Comparison of ENCODE assay signal across 13 mouse cellular contexts in genomic region chr8:105343791-105344574, GRCm38 (mm10). TPM values are rescaled to one million over a fixed set of nuclear protein-coding genes. Genes with fewer than 3 reads are reported as not detected.
DNase-seq lines count a peak whose midpoint lies in the region; ATAC-seq and TF ChIP-seq lines count a peak whose summit lies in the region.
"Had no signal": no experiment of that assay in that cellular context is flagged by ENCODE, and none has a peak within 500 bp of the region (broad histone marks: within the 10 kb centered on the region; RNA-seq: fewer than 3 reads in every experiment).

No protein-coding gene starts in this region.

- peak overlapping the region; percentile 31; the same call in 1 of the 2 replicates for H3K27ac ChIP-seq in heart, embryonic 15.5 days
- H3K27ac ChIP-seq in spleen, adult 2 months (ENCODE audit: insufficient read depth, low read length) = peak overlapping the region; percentile 23; the same call in 1 of the 2 replicates
- peak overlapping the region; percentile 97 for H3K27ac ChIP-seq in lung, embryonic 15.5 days
- H3K27ac ChIP-seq in stomach, embryonic 16.5 days (ENCODE audit: low read length) = peak overlapping the region; percentile 85
- H3K27ac ChIP-seq: hindbrain, embryonic 14.5 days; layer of hippocampus, adult 2 months had no signal

- no peak for TF ChIP-seq POLR2A in spleen, adult 2 months (IDR thresholded peaks at IDR 0.05; ENCODE audit: low read depth, low read length)

- no peaks in the 10 kb centered on the region for H3K36me3 ChIP-seq in heart, embryonic 15.5 days
- no peaks in the 10 kb centered on the region for H3K36me3 ChIP-seq in spleen, adult 2 months (ENCODE audit: control insufficient read depth, insufficient read depth, low read length)
- H3K36me3 ChIP-seq in lung, embryonic 15.5 days = peaks cover 9% of the 10 kb centered on the region; the same call in 1 of the 2 replicates
- H3K36me3 ChIP-seq in stomach, embryonic 16.5 days (ENCODE audit: control insufficient read depth, insufficient read depth, low read length) = no peaks in the 10 kb centered on the region

- H3K9ac ChIP-seq in heart, embryonic 15.5 days = peak overlapping the region; percentile 17; the same call in 1 of the 2 replicates
- H3K9ac ChIP-seq in lung, embryonic 15.5 days = peak overlapping the region; percentile 72
- peak overlapping the region; percentile 31; the same call in 1 of the 2 replicates for H3K9ac ChIP-seq in stomach, embryonic 16.5 days (ENCODE audit: low read length)
- H3K9ac ChIP-seq: hindbrain, embryonic 14.5 days had no signal

- H3K9me3 ChIP-seq in heart, embryonic 15.5 days (replicated peaks) = no peaks in the 10 kb centered on the region
- H3K9me3 ChIP-seq in lung, embryonic 15.5 days = no peaks in the 10 kb centered on the region
- no peaks in the 10 kb centered on the region for H3K9me3 ChIP-seq in stomach, embryonic 16.5 days (replicated peaks; ENCODE audit: control insufficient read depth, low read length)

- 50% methylated on average over 8 of the region's 8 CpGs for WGBS in heart, embryonic 15.5 days
- WGBS in spleen, adult 2 months = 72% methylated on average over 8 of the region's 8 CpGs
- 25% methylated on average over 8 of the region's 8 CpGs for WGBS in lung, embryonic 15.5 days
- WGBS in stomach, embryonic 16.5 days = 46% methylated on average over 8 of the region's 8 CpGs

- no peaks in the 10 kb centered on the region for H3K27me3 ChIP-seq in heart, embryonic 15.5 days
- peaks cover 4% of the 10 kb centered on the region for H3K27me3 ChIP-seq in spleen, adult 2 months (ENCODE audit: control insufficient read depth, insufficient read depth, low read length)
- no peaks in the 10 kb centered on the region for H3K27me3 ChIP-seq in lung, embryonic 15.5 days
- no peaks in the 10 kb centered on the region for H3K27me3 ChIP-seq in stomach, embryonic 16.5 days (ENCODE audit: control insufficient read depth, insufficient read depth, low read length)

- TF ChIP-seq CTCF in spleen, adult 2 months (IDR thresholded peaks at IDR 0.05; ENCODE audit: extremely low read depth, insufficient read depth, insufficient read length, insufficient replicate concordance) = no peak

- peak overlapping the region; percentile 97; the same call in 1 of the 2 replicates for H3K4me2 ChIP-seq in heart, embryonic 15.5 days
- peak overlapping the region; percentile 98 for H3K4me2 ChIP-seq in lung, embryonic 15.5 days
- peak overlapping the region; percentile 19; the same call in 1 of the 2 replicates for H3K4me2 ChIP-seq in stomach, embryonic 16.5 days (ENCODE audit: low read depth, low read length)
- H3K4me2 ChIP-seq: hindbrain, embryonic 14.5 days had no signal

- DNase-seq in heart, adult 9 months (ENCODE audit: low spot score in 2 of 2) = no peak
- DNase-seq in spleen, adult 2 months (ENCODE audit: low read depth in 1 of 2, low spot score in 2 of 2) = no peak
- no peak for DNase-seq in spleen, postnatal 14 days (ENCODE audit: low spot score in 2 of 2)
- DNase-seq in kidney, postnatal 25 days = no peak
- no peak for DNase-seq in c-Kit-positive CD71-positive TER-119-positive erythroid progenitor cells, embryonic 14.5 days (ENCODE audit: low spot score)
- DNase-seq: cerebellum, adult 9-10 months; thymus, postnatal 14 days had no signal

- H3K4me3 ChIP-seq in heart, embryonic 15.5 days = no peak overlapping the region
- H3K4me3 ChIP-seq in spleen, adult 2 months (ENCODE audit: extremely low read depth, insufficient read depth, insufficient read length) = no peak overlapping the region
- peak overlapping the region; percentile 64 for H3K4me3 ChIP-seq in lung, embryonic 15.5 days
- H3K4me3 ChIP-seq in stomach, embryonic 16.5 days (replicated peaks; ENCODE audit: low read length) = no peak overlapping the region
- H3K4me3 ChIP-seq: erythroblast, embryonic 14.5 days; layer of hippocampus, adult 2 months had no signal

- no peak for ATAC-seq in heart, embryonic 15.5 days (replicated peaks; ENCODE audit: insufficient number of reproducible peaks, insufficient read depth, low FRiP score, low read depth)
- no peak for ATAC-seq in lung, embryonic 15.5 days (ENCODE audit: borderline replicate concordance, extremely low read depth, low FRiP score, low TSS enrichment)
- no peak for ATAC-seq in stomach, embryonic 16.5 days (ENCODE audit: insufficient read depth, low FRiP score)

- peaks cover 73% of the 10 kb centered on the region for H3K4me1 ChIP-seq in heart, embryonic 15.5 days (replicated peaks)
- peaks cover 9% of the 10 kb centered on the region for H3K4me1 ChIP-seq in spleen, adult 2 months (ENCODE audit: control insufficient read depth, insufficient read depth, insufficient read length)
- H3K4me1 ChIP-seq in lung, embryonic 15.5 days = peaks cover 78% of the 10 kb centered on the region
- H3K4me1 ChIP-seq in stomach, embryonic 16.5 days (ENCODE audit: control insufficient read depth, insufficient read depth, low read length) = peaks cover 69% of the 10 kb centered on the region

RNA-seq across cellular contexts. Expression of gene Fhod1, which starts 3.8 kb away (rescaled TPM):
- 1.4 and 2.3 TPM in 2 replicates for polyA plus RNA-seq in heart, embryonic 15.5 days (2015; fragmentation: Nextera tagmentation; extraction: Ambion mirVana)
- 52.0 and 58.1 TPM in 2 replicates for polyA plus RNA-seq in spleen, adult 2 months (2012; rRNA removed)
- polyA plus RNA-seq in lung, embryonic 15.5 days (2015; fragmentation: Nextera tagmentation; extraction: Ambion mirVana) = 10.6 and 11.9 TPM in 2 replicates
- 2.2 and 2.5 TPM in 2 replicates for polyA plus RNA-seq in stomach, embryonic 16.5 days (2015; fragmentation: Nextera tagmentation; extraction: Ambion mirVana)

RNA-seq across cellular contexts. Expression of gene Slc9a5, which starts 4.7 kb away (rescaled TPM):
- 0.94 and 2.0 TPM in 2 replicates for polyA plus RNA-seq in heart, embryonic 15.5 days (2015; fragmentation: Nextera tagmentation; extraction: Ambion mirVana)
- polyA plus RNA-seq in spleen, adult 2 months (2012; rRNA removed) = 3.0 and 4.2 TPM in 2 replicates
- 6.4 and 7.2 TPM in 2 replicates for polyA plus RNA-seq in lung, embryonic 15.5 days (2015; fragmentation: Nextera tagmentation; extraction: Ambion mirVana)
- 1.5 and 1.7 TPM in 2 replicates for polyA plus RNA-seq in stomach, embryonic 16.5 days (2015; fragmentation: Nextera tagmentation; extraction: Ambion mirVana)
- polyA plus RNA-seq: erythroblast, embryonic 14.5 days had no signal

RNA-seq across cellular contexts. Expression of gene Tmem208, which starts 17.8 kb away (rescaled TPM):
- polyA plus RNA-seq in heart, embryonic 15.5 days (2015; fragmentation: Nextera tagmentation; extraction: Ambion mirVana) = 73.0 and 89.2 TPM in 2 replicates
- polyA plus RNA-seq in spleen, adult 2 months (2012; rRNA removed) = 67.8 and 82.2 TPM in 2 replicates
- polyA plus RNA-seq in lung, embryonic 15.5 days (2015; fragmentation: Nextera tagmentation; extraction: Ambion mirVana) = 110 and 116 TPM in 2 replicates
- polyA plus RNA-seq in stomach, embryonic 16.5 days (2015; fragmentation: Nextera tagmentation; extraction: Ambion mirVana) = 124 and 131 TPM in 2 replicates

RNA-seq across cellular contexts. Expression of gene Lrrc29, which starts 17.9 kb away (rescaled TPM):
- polyA plus RNA-seq in heart, embryonic 15.5 days (2015; fragmentation: Nextera tagmentation; extraction: Ambion mirVana) = 0.62 and 1.0 TPM in 2 replicates
- 9.2 and 11.0 TPM in 2 replicates for polyA plus RNA-seq in spleen, adult 2 months (2012; rRNA removed)
- polyA plus RNA-seq in lung, embryonic 15.5 days (2015; fragmentation: Nextera tagmentation; extraction: Ambion mirVana) = 1.6 and 2.8 TPM in 2 replicates
- 2.1 and 2.4 TPM in 2 replicates for polyA plus RNA-seq in stomach, embryonic 16.5 days (2015; fragmentation: Nextera tagmentation; extraction: Ambion mirVana)

RNA-seq across cellular contexts. Expression of gene Plekhg4, which starts 29.1 kb away (rescaled TPM):
- polyA plus RNA-seq in heart, embryonic 15.5 days (2015; fragmentation: Nextera tagmentation; extraction: Ambion mirVana) = 0.14 and 0.19 TPM in 2 replicates
- polyA plus RNA-seq in spleen, adult 2 months (2012; rRNA removed) = 0.16 and 0.20 TPM in 2 replicates
- polyA plus RNA-seq in lung, embryonic 15.5 days (2015; fragmentation: Nextera tagmentation; extraction: Ambion mirVana) = 1.1 and 1.5 TPM in 2 replicates
- polyA plus RNA-seq in stomach, embryonic 16.5 days (2015; fragmentation: Nextera tagmentation; extraction: Ambion mirVana) = 0.11 and 0.22 TPM in 2 replicates
- polyA plus RNA-seq: erythroblast, embryonic 14.5 days had no signal

Comparison
In these comparisons a context has a peak if more than half of its experiments do, and no peak if none do; other contexts are left out.
1. H3K27ac ChIP-seq: peak in every context shown above with its lines; median percentile 97 in lung, embryonic 15.5 days; 85 in stomach, embryonic 16.5 days; 31 in heart, embryonic 15.5 days; 23 in spleen, adult 2 months.
2. H3K4me2 ChIP-seq: peak in every context shown above with its lines; median percentile 98 in lung, embryonic 15.5 days; 97 in heart, embryonic 15.5 days; 19 in stomach, embryonic 16.5 days.
3. H3K9ac ChIP-seq: peak in every context shown above with its lines; median percentile 72 in lung, embryonic 15.5 days; 31 in stomach, embryonic 16.5 days; 17 in heart, embryonic 15.5 days.